Mouse (Mus musculus) hindbrain, embryonic 14.5 days (tissue): ENCODE measurements at regions not wholly inside any gene's neighbourhood (a gene's known extent, or its start where the extent isn't known, plus 50 kb on each side); places are given as distances from the start of the nearest gene placed in this dataset.
"Not testable (repeated sequence)": the region's sequence is repeated elsewhere in the genome, so short reads cannot be mapped to it uniquely, and the experiment has no call there.

Source experiments
- ATAC-seq: fragments of 200-750 bp; cut with Nextera tagmentation; 2 replicates; pipeline ENCODE4 v1.8.0; 2017; ENCODE audit warnings: moderate number of reproducible peaks, mild to moderate bottlenecking, moderate TSS enrichment, moderate library complexity; ENCODE audit not compliant: low FRiP score
- DNase-seq: peaks from one replicate; pipeline ENCODE4 v3.0.0-alpha.2; 2015; ENCODE audit warnings: low spot score
- H3K27ac ChIP-seq: fragments of 300-500 bp; sonication (generic); 2 replicates; pipeline ENCODE4 v1.5.1; 2014; ENCODE audit warnings: mild to moderate bottlenecking, moderate library complexity
- H3K27me3 ChIP-seq: fragments of 300-500 bp; sonication (generic); 2 replicates; pipeline ENCODE4 v1.6.1; 2014; ENCODE audit warnings: mild to moderate bottlenecking, low read length, mixed read lengths; ENCODE audit not compliant: control insufficient read depth, insufficient read depth
- H3K36me3 ChIP-seq: fragments of 300-500 bp; sonication (generic); replicated peaks from 2 replicates; pipeline ENCODE4 v1.6.1; 2014; ENCODE audit not compliant: control insufficient read depth, insufficient read depth
- H3K4me1 ChIP-seq: fragments of 300-500 bp; sonication (generic); replicated peaks from 2 replicates; pipeline ENCODE4 v1.6.1; 2014; ENCODE audit warnings: antibody characterized with exemption, low read length, mixed read lengths; ENCODE audit not compliant: control insufficient read depth, insufficient read depth
- H3K4me2 ChIP-seq: fragments of 300-500 bp; sonication (generic); replicated peaks from 2 replicates; pipeline ENCODE4 v1.6.1; 2014; ENCODE audit warnings: mild to moderate bottlenecking, moderate library complexity
- H3K4me3 ChIP-seq: fragments of 300-500 bp; sonication (generic); replicated peaks from 2 replicates; pipeline ENCODE4 v1.5.1; 2014; ENCODE audit warnings: mild to moderate bottlenecking, low read length
- H3K9ac ChIP-seq: fragments of 300-500 bp; sonication (generic); 2 replicates; pipeline ENCODE4 v1.6.1; 2014
- H3K9me3 ChIP-seq: fragments of 300-500 bp; sonication (generic); 2 replicates; pipeline ENCODE4 v1.6.1; 2016; ENCODE audit warnings: low read length; ENCODE audit not compliant: control insufficient read depth
- WGBS: fragments of 180-500 bp; shearing (Covaris S2); extraction: QIAGEN DNeasy Blood & Tissue Kit; methylation state at CpG from one replicate; pipeline ENCODE4 v1.1.7; 2014; 5-methylcytosine and 5-hydroxymethylcytosine counted together

GRCm38 (mm10) chr8:109312731-109313130, 181.1 kb upstream of the Pmfbp1 start:
- H3K27ac ChIP-seq, result peak overlapping the region; percentile 71; the same call in 1 of the 2 replicates
- H3K9ac ChIP-seq, result no peak overlapping the region
- 9% methylated on average over 8 of the region's 8 CpGs for WGBS
- no peaks in the 10 kb centered on the region for H3K36me3 ChIP-seq
- DNase-seq, result no peak
- peaks cover 26% of the 10 kb centered on the region for H3K4me1 ChIP-seq
- H3K4me2 ChIP-seq, result no peak overlapping the region
- no peak overlapping the region for H3K4me3 ChIP-seq
- no peak for ATAC-seq
- H3K27me3 ChIP-seq, result no peaks in the 10 kb centered on the region
- H3K9me3 ChIP-seq, result 0 out of 2 replicates have a peak, but pooled peaks cover 2% of the 10 kb centered on the region

GRCm38 (mm10) chr8:109320955-109321354, 172.9 kb upstream of the Pmfbp1 start:
- H3K9me3 ChIP-seq, result 0 out of 2 replicates have a peak, but pooled peaks cover 4% of the 10 kb centered on the region
- peak overlapping the region; percentile 82 for H3K27ac ChIP-seq
- no peak overlapping the region; the same call in 1 of the 2 replicates for H3K4me2 ChIP-seq
- H3K4me3 ChIP-seq, result no peak overlapping the region
- H3K36me3 ChIP-seq, result no peaks in the 10 kb centered on the region
- H3K9ac ChIP-seq, result peak overlapping the region; percentile 28
- no peak for ATAC-seq
- WGBS, result 22% methylated on average over 11 of the region's 11 CpGs
- H3K4me1 ChIP-seq, result peaks cover 13% of the 10 kb centered on the region; the same call in 1 of the 2 replicates
- H3K27me3 ChIP-seq, result no peaks in the 10 kb centered on the region
- no peak for DNase-seq

- H3K9ac ChIP-seq, result no peak overlapping the region
- DNase-seq (no peak), ATAC-seq (no peak)
- peaks cover 13% of the 10 kb centered on the region; the same call in 1 of the 2 replicates for H3K4me1 ChIP-seq
- no peaks in the 10 kb centered on the region for H3K36me3 ChIP-seq
- no peak overlapping the region for H3K27ac ChIP-seq
- no peaks in the 10 kb centered on the region for H3K27me3 ChIP-seq
- 62% methylated on average over 2 of the region's 2 CpGs for WGBS
- no peak overlapping the region for H3K4me3 ChIP-seq
- no peaks in the 10 kb centered on the region for H3K9me3 ChIP-seq
- H3K4me2 ChIP-seq, result no peak overlapping the region
Measured at GRCm38 (mm10) chr8:109323351-109323750, 170.5 kb upstream of the Pmfbp1 start.

DNA sequence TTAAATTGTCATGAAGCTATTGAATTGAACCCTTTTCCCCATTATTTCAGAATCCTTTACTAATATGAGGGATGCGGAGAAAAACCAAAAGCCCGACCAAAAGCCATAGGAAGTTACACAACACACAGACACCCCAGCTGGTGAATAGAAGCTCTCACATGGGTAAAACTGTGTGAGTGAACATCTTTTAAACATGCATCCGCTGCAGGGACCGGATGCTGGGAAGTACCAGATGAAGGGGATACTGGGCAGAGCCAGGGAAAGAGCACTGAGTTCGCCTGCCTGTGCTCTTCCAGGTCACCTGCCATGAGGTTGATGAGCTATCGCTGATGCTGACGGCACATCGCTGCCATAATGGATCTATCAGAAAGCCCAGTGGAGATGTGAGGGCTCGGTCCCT, 169.6 kb upstream of the Pmfbp1 start:
- WGBS, result 71% methylated on average over 9 of the region's 9 CpGs
- H3K9ac ChIP-seq, result no peak overlapping the region
- no peak for DNase-seq
- H3K36me3 ChIP-seq, result no peaks in the 10 kb centered on the region
- no peak overlapping the region for H3K27ac ChIP-seq
- no peak overlapping the region for H3K4me2 ChIP-seq
- H3K9me3 ChIP-seq, result no peaks in the 10 kb centered on the region
- ATAC-seq, result no peak
- no peaks in the 10 kb centered on the region for H3K27me3 ChIP-seq
- peaks cover 13% of the 10 kb centered on the region; the same call in 1 of the 2 replicates for H3K4me1 ChIP-seq
- H3K4me3 ChIP-seq, result no peak overlapping the region

DNA sequence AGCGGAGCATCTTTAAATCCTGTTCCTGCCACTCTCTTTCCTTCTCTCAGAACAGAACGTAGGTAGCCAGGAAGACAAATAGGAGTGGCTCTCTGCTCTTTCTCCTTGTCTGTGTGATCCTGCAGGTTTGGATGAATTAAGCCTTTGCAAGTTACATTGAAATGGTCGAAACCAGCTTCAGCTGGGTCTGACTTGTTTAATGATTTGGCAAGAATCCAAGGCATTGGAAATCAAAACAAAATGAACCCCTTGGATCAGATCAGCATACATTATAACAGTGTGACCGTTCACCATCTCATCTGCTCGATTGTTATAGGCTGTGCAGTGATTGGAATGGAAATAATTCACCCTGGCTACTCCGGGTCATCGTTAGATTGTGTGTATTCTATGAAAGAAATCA, 157.6 kb upstream of the Pmfbp1 start:
- 39% methylated on average over 7 of the region's 7 CpGs for WGBS
- Histone ChIP-seq H3K4me1 (peaks cover 19% of the 10 kb centered on the region), H3K27ac (no peak overlapping the region), H3K27me3 (no peaks in the 10 kb centered on the region), H3K4me3 (no peak overlapping the region), H3K4me2 (no peak overlapping the region), H3K36me3 (no peaks in the 10 kb centered on the region), H3K9ac (no peak overlapping the region), H3K9me3 (no peaks in the 10 kb centered on the region)
- no peak for ATAC-seq
- no peak for DNase-seq

GRCm38 (mm10) chr8:109338220-109338835, 155.5 kb upstream of the Pmfbp1 start:
- Histone ChIP-seq H3K4me3 (peak overlapping the region; percentile 2; the same call in 1 of the 2 replicates), H3K36me3 (no peaks in the 10 kb centered on the region), H3K9ac (peak overlapping the region; percentile 5), H3K9me3 (no peaks in the 10 kb centered on the region), H3K27ac (peak overlapping the region; percentile 49; the same call in 1 of the 2 replicates), H3K27me3 (no peaks in the 10 kb centered on the region), H3K4me1 (peaks cover 19% of the 10 kb centered on the region), H3K4me2 (peak overlapping the region; percentile 33)
- WGBS, result 26% methylated on average over 14 of the region's 14 CpGs
- ATAC-seq (no peak), DNase-seq (no peak)

DNA sequence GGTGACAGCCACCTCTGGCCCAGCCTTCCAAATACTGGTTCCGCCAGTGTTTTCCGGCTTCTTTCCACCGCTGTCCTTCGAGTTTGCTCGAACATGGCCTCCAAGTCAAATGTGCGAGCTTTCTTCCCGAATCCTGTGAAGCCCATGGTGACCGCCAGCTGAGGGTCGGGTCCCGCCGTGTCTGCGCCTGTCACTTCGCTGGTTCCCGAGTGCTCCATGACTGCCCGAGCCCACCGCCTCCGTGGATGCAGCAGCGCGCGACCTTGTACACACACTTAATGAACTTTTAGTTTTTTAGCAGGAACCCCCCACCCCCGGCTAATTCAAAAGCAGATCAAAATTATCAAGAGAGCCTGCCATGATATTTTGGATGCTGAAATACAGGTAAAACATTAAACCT, 153.2 kb upstream of the Pmfbp1 start:
- peaks cover 19% of the 10 kb centered on the region for H3K4me1 ChIP-seq

GRCm38 (mm10) chr8:109355168-109355567, 138.7 kb upstream of the Pmfbp1 start:
- Histone ChIP-seq H3K4me3 (no peak overlapping the region), H3K27me3 (no peaks in the 10 kb centered on the region), H3K9me3 (no peaks in the 10 kb centered on the region), H3K4me2 (no peak overlapping the region), H3K9ac (no peak overlapping the region), H3K4me1 (peaks cover 49% of the 10 kb centered on the region), H3K27ac (no peak overlapping the region), H3K36me3 (no peaks in the 10 kb centered on the region)
- 82% methylated on average over 9 of the region's 9 CpGs for WGBS
- no peak for ATAC-seq
- no peak for DNase-seq

More for the DNA sequence above, 153.2 kb upstream of the Pmfbp1 start:
- H3K4me3 ChIP-seq, ATAC-seq, H3K27me3 ChIP-seq, H3K4me2 ChIP-seq, H3K9me3 ChIP-seq, H3K36me3 ChIP-seq, H3K9ac ChIP-seq, DNase-seq, H3K27ac ChIP-seq: not testable (repeated sequence)
- 88% methylated on average over 21 of the region's 21 CpGs for WGBS

GRCm38 (mm10) chr8:109359396-109360051, 134.3 kb upstream of the Pmfbp1 start:
- Histone ChIP-seq H3K27ac (peak overlapping the region; percentile 98), H3K36me3 (no peaks in the 10 kb centered on the region), H3K4me3 (no peak overlapping the region; the same call in 1 of the 2 replicates), H3K4me1 (peaks cover 35% of the 10 kb centered on the region), H3K9me3 (no peaks in the 10 kb centered on the region), H3K27me3 (no peaks in the 10 kb centered on the region), H3K4me2 (peak overlapping the region; percentile 57), H3K9ac (peak overlapping the region; percentile 74)
- peak; percentile 69 for ATAC-seq
- DNase-seq, result peak; percentile 66
- WGBS, result 8% methylated on average over 16 of the region's 16 CpGs
